Mouse (Mus musculus) midbrain, embryonic 14.5 days (tissue): ENCODE measurements around the gene Os9. TPM values are rescaled to one million over a fixed set of nuclear protein-coding genes. Genes with fewer than 3 reads are reported as not detected.
"Not testable (repeated sequence)": the region's sequence is repeated elsewhere in the genome, so short reads cannot be mapped to it uniquely, and the experiment has no call there.

Source experiments
- ATAC-seq: fragments of 200-750 bp; cut with Nextera tagmentation; 2 replicates; pipeline ENCODE4 v1.8.0; 2017; ENCODE audit warnings: moderate number of reproducible peaks, moderate library complexity; ENCODE audit not compliant: low FRiP score, low TSS enrichment
- DNase-seq: peaks from one replicate; pipeline ENCODE4 v3.0.0-alpha.2; 2015
- H3K27ac ChIP-seq: fragments of 300-500 bp; sonication (generic); replicated peaks from 2 replicates; pipeline ENCODE4 v1.5.1; 2014; ENCODE audit warnings: mild to moderate bottlenecking, low read depth, low read length, moderate library complexity
- H3K27me3 ChIP-seq: fragments of 300-500 bp; sonication (generic); 2 replicates; pipeline ENCODE4 v1.6.1; 2014; ENCODE audit warnings: low read length, control low read depth, mixed read lengths; ENCODE audit not compliant: control insufficient read depth, insufficient read depth
- H3K36me3 ChIP-seq: fragments of 300-500 bp; sonication (generic); 2 replicates; pipeline ENCODE4 v1.6.1; 2014; ENCODE audit warnings: low read length, control low read depth; ENCODE audit not compliant: control insufficient read depth, insufficient read depth
- H3K4me1 ChIP-seq: fragments of 300-500 bp; sonication (generic); 2 replicates; pipeline ENCODE4 v1.6.1; 2014; ENCODE audit warnings: mild to moderate bottlenecking, antibody characterized with exemption, low read length, control low read depth; ENCODE audit not compliant: control insufficient read depth, insufficient read depth
- H3K4me2 ChIP-seq: fragments of 300-500 bp; sonication (generic); 2 replicates; pipeline ENCODE4 v1.6.1; 2014; ENCODE audit warnings: mild to moderate bottlenecking, low read length, moderate library complexity
- H3K4me3 ChIP-seq: fragments of 300-500 bp; sonication (generic); replicated peaks from 2 replicates; pipeline ENCODE4 v1.5.1; 2014; ENCODE audit warnings: low read depth, low read length
- H3K9ac ChIP-seq: fragments of 300-500 bp; sonication (generic); replicated peaks from 2 replicates; pipeline ENCODE4 v1.6.1; 2014; ENCODE audit warnings: mild to moderate bottlenecking, low read length, moderate library complexity
- H3K9me3 ChIP-seq: fragments of 300-500 bp; sonication (generic); 2 replicates; pipeline ENCODE4 v1.6.1; 2016; ENCODE audit warnings: low read length, control low read depth, mixed read lengths; ENCODE audit not compliant: control insufficient read depth
- WGBS: fragments of 180-500 bp; shearing (Covaris S2); extraction: QIAGEN DNeasy Blood & Tissue Kit; methylation state at CpG from one replicate; pipeline ENCODE4 v1.1.7; 2014; 5-methylcytosine and 5-hydroxymethylcytosine counted together
- polyA plus RNA-seq: library from polyadenylated mRNA; unstranded; fragments of >200 nt; fragmentation: Nextera tagmentation; extraction: Ambion mirVana; gene quantifications from 2 replicates; pipeline ENCODE4 v1.2.1, GENCODE M21; 2014

Gene Os9
- polyA plus RNA-seq, 1 experiment from 2014 or later = 82.1 TPM

- Histone ChIP-seq H3K27ac (peak overlapping the region; percentile 75), H3K9ac (no peak overlapping the region), H3K27me3 (no peaks in the 10 kb centered on the region), H3K4me1 (peaks cover 31% of the 10 kb centered on the region; the same call in 1 of the 2 replicates), H3K9me3 (no peaks in the 10 kb centered on the region), H3K4me2 (peak overlapping the region; percentile 82), H3K4me3 (no peak overlapping the region; the same call in 1 of the 2 replicates), H3K36me3 (peaks cover 34% of the 10 kb centered on the region)
- no peak for DNase-seq
- no peak for ATAC-seq
- 81% methylated on average over 5 of the region's 5 CpGs for WGBS
These were observed 58.4 kb downstream of the Os9 start for GRCm38 (mm10) chr10:127062503-127062902.

- 92% methylated on average over 4 of the region's 4 CpGs for WGBS
- Histone ChIP-seq H3K4me1 (peaks cover 31% of the 10 kb centered on the region; the same call in 1 of the 2 replicates), H3K36me3 (peaks cover 34% of the 10 kb centered on the region)
- not testable (repeated sequence) for H3K9ac ChIP-seq, H3K4me3 ChIP-seq, ATAC-seq, H3K27ac ChIP-seq, H3K9me3 ChIP-seq, H3K27me3 ChIP-seq, H3K4me2 ChIP-seq, DNase-seq
These were observed 58.8 kb downstream of the Os9 start for GRCm38 (mm10) chr10:127062101-127062500.

- DNase-seq = no peak
- Histone ChIP-seq H3K9ac (peak overlapping the region; percentile 98; the same call in 1 of the 2 replicates), H3K27ac (peak overlapping the region; percentile 97), H3K36me3 (peaks cover 34% of the 10 kb centered on the region), H3K4me2 (peak overlapping the region; percentile 75), H3K9me3 (no peaks in the 10 kb centered on the region), H3K4me1 (peaks cover 31% of the 10 kb centered on the region; the same call in 1 of the 2 replicates), H3K27me3 (no peaks in the 10 kb centered on the region), H3K4me3 (peak overlapping the region; percentile 90; the same call in 1 of the 2 replicates)
- no peak for ATAC-seq
- 69% methylated on average over 2 of the region's 2 CpGs for WGBS
These were observed 59.4 kb downstream of the Os9 start for GRCm38 (mm10) chr10:127061513-127061912.

GRCm38 (mm10) chr10:127061085-127061484 lies 59.8 kb downstream of the Os9 start:
- Histone ChIP-seq H3K9ac (peak overlapping the region; percentile 98; the same call in 1 of the 2 replicates), H3K9me3 (no peaks in the 10 kb centered on the region), H3K36me3 (peaks cover 34% of the 10 kb centered on the region), H3K27ac (peak overlapping the region; percentile 97), H3K27me3 (no peaks in the 10 kb centered on the region), H3K4me1 (peaks cover 31% of the 10 kb centered on the region; the same call in 1 of the 2 replicates), H3K4me2 (peak overlapping the region; percentile 75), H3K4me3 (peak overlapping the region; percentile 90)
- DNase-seq = peak; percentile 49
- no peak for ATAC-seq
- WGBS = 15% methylated on average over 5 of the region's 5 CpGs

GRCm38 (mm10) chr10:127059968-127060916 lies 60.7 kb downstream of the Os9 start, which contains the start of gene March9:
Gene March9, minus strand, starts transcription at chr10:127060184.
- DNase-seq = peak; percentile 96
- Histone ChIP-seq H3K4me2 (peak within 1 kb of the TSS; percentile 75), H3K4me3 (peak within 1 kb of the TSS; percentile 90), H3K36me3 (peaks cover 34% of the 10 kb centered on the region), H3K9me3 (no peaks in the 10 kb centered on the region), H3K4me1 (peaks cover 35% of the 10 kb centered on the region; the same call in 1 of the 2 replicates), H3K27ac (peak within 1 kb of the TSS; percentile 97), H3K27me3 (no peaks in the 10 kb centered on the region), H3K9ac (peak within 1 kb of the TSS; percentile 98)
- under 1% methylated on average over 65 of the region's 72 CpGs for WGBS
- peak; percentile 49 for ATAC-seq

GRCm38 (mm10) chr10:127059174-127059967 lies 61.6 kb downstream of the Os9 start:
- Histone ChIP-seq H3K27me3 (no peaks in the 10 kb centered on the region), H3K4me1 (peaks cover 29% of the 10 kb centered on the region; the same call in 1 of the 2 replicates), H3K4me2 (peak overlapping the region; percentile 75), H3K27ac (peak overlapping the region; percentile 97), H3K9me3 (no peaks in the 10 kb centered on the region), H3K4me3 (peak overlapping the region; percentile 90), H3K36me3 (peaks cover 36% of the 10 kb centered on the region), H3K9ac (peak overlapping the region; percentile 98)
- DNase-seq = peak; percentile 78
- WGBS = under 1% methylated on average over 64 of the region's 92 CpGs
- 0 out of 2 replicates have a peak, but pooled peaks have one; percentile 1 for ATAC-seq

- Histone ChIP-seq H3K36me3 (peaks cover 43% of the 10 kb centered on the region), H3K4me1 (peaks cover 29% of the 10 kb centered on the region; the same call in 1 of the 2 replicates), H3K27ac (peak overlapping the region; percentile 97; the same call in 1 of the 2 replicates), H3K4me3 (peak overlapping the region; percentile 90), H3K27me3 (no peaks in the 10 kb centered on the region), H3K9ac (peak overlapping the region; percentile 98), H3K9me3 (no peaks in the 10 kb centered on the region), H3K4me2 (peak overlapping the region; percentile 75)
- WGBS = 2% methylated on average over 8 of the region's 8 CpGs
- DNase-seq = peak; percentile 29
- ATAC-seq = no peak
These were observed 62.2 kb downstream of the Os9 start for GRCm38 (mm10) chr10:127058708-127059107.

- Histone ChIP-seq H3K27ac (no peak overlapping the region), H3K27me3 (no peaks in the 10 kb centered on the region), H3K9me3 (no peaks in the 10 kb centered on the region), H3K36me3 (peaks cover 46% of the 10 kb centered on the region), H3K4me2 (peak overlapping the region; percentile 75), H3K4me3 (peak overlapping the region; percentile 90), H3K9ac (no peak overlapping the region; the same call in 1 of the 2 replicates), H3K4me1 (peaks cover 29% of the 10 kb centered on the region; the same call in 1 of the 2 replicates)
- DNase-seq = peak; percentile 90
- WGBS = under 1% methylated on average over 9 of the region's 9 CpGs
- ATAC-seq = no peak
These were observed 62.8 kb downstream of the Os9 start for GRCm38 (mm10) chr10:127058161-127058560.
